Mouse (Mus musculus): Measurements from ENCODE around the gene Cct8l1. TPM values are rescaled to one million over a fixed set of nuclear protein-coding genes. Genes with fewer than 3 reads are reported as not detected.
A peak's percentile ranks its signal among the peaks of the same experiment; 100 is the strongest.

The Cct8l1 gene
- polyA plus RNA-seq, 1 experiment from 2014 or later, result not detected

- 42% methylated on average over 15 of the region's 18 CpGs for WGBS
- no peak overlapping the region for H3K9ac ChIP-seq
- no peak for ATAC-seq (ENCODE audit: insufficient number of reproducible peaks, low FRiP score, low TSS enrichment, low read depth)
- no peak overlapping the region for H3K4me3 ChIP-seq (replicated peaks)
- no peak overlapping the region for H3K27ac ChIP-seq (replicated peaks)
- H3K4me1 ChIP-seq, result peaks cover 7% of the 10 kb centered on the region; the same call in 1 of the 2 replicates
- no peaks in the 10 kb centered on the region for H3K9me3 ChIP-seq (replicated peaks)
- no peaks in the 10 kb centered on the region for H3K27me3 ChIP-seq
- no peak overlapping the region for H3K4me2 ChIP-seq (replicated peaks)
- no peaks in the 10 kb centered on the region for H3K36me3 ChIP-seq
These were observed 16.6 kb downstream of the Cct8l1 start for GRCm38 (mm10) chr5:25532256-25533147.

- Histone ChIP-seq H3K9ac (no peak overlapping the region), H3K4me1 (peaks cover 5% of the 10 kb centered on the region; the same call in 1 of the 2 replicates), H3K4me3 (replicated peaks) (no peak overlapping the region), H3K9me3 (replicated peaks) (no peaks in the 10 kb centered on the region; the same call in 1 of the 2 replicates), H3K4me2 (replicated peaks) (no peak overlapping the region), H3K27ac (replicated peaks) (no peak overlapping the region), H3K36me3 (no peaks in the 10 kb centered on the region), H3K27me3 (no peaks in the 10 kb centered on the region)
- no peak for ATAC-seq (ENCODE audit: insufficient number of reproducible peaks, low FRiP score, low TSS enrichment, low read depth)
- 80% methylated on average over 5 of the region's 5 CpGs for WGBS
These were observed 17.4 kb downstream of the Cct8l1 start for GRCm38 (mm10) chr5:25533298-25533697.

GRCm38 (mm10) chr5:25535566-25535965 is 19.7 kb downstream of the Cct8l1 start:
- H3K36me3 ChIP-seq, result no peaks in the 10 kb centered on the region
- H3K4me1 ChIP-seq, result no peaks in the 10 kb centered on the region
- H3K4me3 ChIP-seq (replicated peaks), result no peak overlapping the region
- no peak overlapping the region for H3K4me2 ChIP-seq (replicated peaks)
- WGBS, result 88% methylated on average over 2 of the region's 2 CpGs
- no peak for ATAC-seq (ENCODE audit: insufficient number of reproducible peaks, low FRiP score, low TSS enrichment, low read depth)
- no peaks in the 10 kb centered on the region; the same call in 1 of the 2 replicates for H3K9me3 ChIP-seq (replicated peaks)
- H3K27me3 ChIP-seq, result no peaks in the 10 kb centered on the region
- no peak overlapping the region for H3K27ac ChIP-seq (replicated peaks)
- no peak overlapping the region for H3K9ac ChIP-seq

DNA sequence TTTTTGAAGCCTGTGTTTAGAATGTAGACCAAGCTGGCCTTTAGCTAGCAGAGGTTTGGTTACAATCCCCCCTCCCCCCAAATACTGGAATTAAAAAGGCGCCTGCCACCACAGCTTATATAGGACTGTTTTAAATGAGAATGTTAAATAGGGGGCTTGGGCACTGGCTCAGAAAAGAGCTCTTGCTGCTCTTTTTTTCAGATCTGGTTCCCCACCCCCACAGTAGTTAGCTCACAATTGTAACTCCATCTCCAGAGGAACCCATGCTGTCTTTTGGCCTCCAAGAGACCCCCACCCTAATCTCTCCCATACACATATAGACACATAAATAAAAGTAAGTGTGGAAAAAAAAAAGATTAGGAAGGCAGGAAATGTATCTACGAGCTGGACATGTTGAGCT is 20.6 kb downstream of the Cct8l1 start:
- Histone ChIP-seq H3K4me1 (no peaks in the 10 kb centered on the region), H3K4me2 (replicated peaks) (no peak overlapping the region), H3K27me3 (no peaks in the 10 kb centered on the region), H3K9me3 (replicated peaks) (no peaks in the 10 kb centered on the region; the same call in 1 of the 2 replicates), H3K9ac (no peak overlapping the region), H3K27ac (replicated peaks) (no peak overlapping the region), H3K36me3 (no peaks in the 10 kb centered on the region), H3K4me3 (replicated peaks) (no peak overlapping the region)
- no peak for ATAC-seq (ENCODE audit: insufficient number of reproducible peaks, low FRiP score, low TSS enrichment, low read depth)
- WGBS, result 65% methylated on average over 2 of the region's 2 CpGs

GRCm38 (mm10) chr5:25536921-25537409 is 21.1 kb downstream of the Cct8l1 start:
- Histone ChIP-seq H3K4me2 (replicated peaks) (no peak overlapping the region), H3K4me3 (replicated peaks) (no peak overlapping the region), H3K27me3 (no peaks in the 10 kb centered on the region), H3K9me3 (replicated peaks) (no peaks in the 10 kb centered on the region; the same call in 1 of the 2 replicates), H3K36me3 (no peaks in the 10 kb centered on the region), H3K27ac (replicated peaks) (no peak overlapping the region), H3K9ac (no peak overlapping the region), H3K4me1 (no peaks in the 10 kb centered on the region)
- 39% methylated on average over 6 of the region's 6 CpGs for WGBS
- no peak for ATAC-seq (ENCODE audit: insufficient number of reproducible peaks, low FRiP score, low TSS enrichment, low read depth)

DNA sequence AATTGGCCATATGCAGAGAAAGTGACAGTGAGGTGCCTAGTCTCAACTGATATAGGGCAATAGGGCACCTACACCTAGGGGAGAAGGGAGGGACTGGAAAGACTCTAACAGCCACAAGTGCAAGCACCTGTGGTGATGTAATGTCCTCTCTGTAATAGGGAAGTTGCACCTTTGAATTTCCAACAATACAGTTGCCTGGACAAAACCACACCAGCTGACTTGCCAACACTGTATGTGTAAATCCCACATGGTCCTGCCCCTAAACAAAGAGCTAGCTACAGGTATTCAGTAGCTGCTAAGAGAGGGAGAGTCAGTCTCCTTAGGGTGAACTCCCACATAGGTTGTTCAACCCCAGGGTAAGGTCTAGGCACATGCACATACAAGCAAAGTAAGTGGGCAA is 24.5 kb downstream of the Cct8l1 start:
- Histone ChIP-seq H3K27me3 (no peaks in the 10 kb centered on the region), H3K9ac (no peak overlapping the region), H3K4me1 (no peaks in the 10 kb centered on the region; the same call in 1 of the 2 replicates), H3K4me2 (replicated peaks) (no peak overlapping the region), H3K27ac (replicated peaks) (no peak overlapping the region), H3K4me3 (replicated peaks) (no peak overlapping the region), H3K9me3 (replicated peaks) (no peaks in the 10 kb centered on the region; the same call in 1 of the 2 replicates), H3K36me3 (no peaks in the 10 kb centered on the region)
- ATAC-seq (ENCODE audit: insufficient number of reproducible peaks, low FRiP score, low TSS enrichment, low read depth), result no peak

DNA sequence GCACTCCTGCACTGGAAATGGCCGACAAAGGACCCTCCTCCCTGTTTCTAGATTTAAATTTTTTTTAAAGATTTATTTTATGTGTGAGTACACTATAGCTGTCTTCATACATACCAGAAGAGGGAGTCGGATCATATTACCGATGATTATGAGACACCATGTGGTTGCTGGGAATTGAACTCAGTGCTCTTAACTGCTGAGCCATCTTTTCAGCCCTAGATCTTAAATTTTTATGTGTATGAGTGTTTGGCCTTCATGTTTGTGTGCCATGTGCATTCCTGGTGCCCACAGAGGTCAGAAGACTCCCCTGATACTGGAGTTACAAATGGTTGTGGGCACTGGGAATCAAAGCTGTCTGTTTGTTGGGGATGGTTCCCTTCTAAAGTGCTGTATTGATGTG is 25.1 kb downstream of the Cct8l1 start:
- Histone ChIP-seq H3K4me2 (replicated peaks) (no peak overlapping the region), H3K4me3 (replicated peaks) (no peak overlapping the region), H3K9ac (no peak overlapping the region), H3K9me3 (replicated peaks) (no peaks in the 10 kb centered on the region; the same call in 1 of the 2 replicates), H3K27me3 (no peaks in the 10 kb centered on the region), H3K4me1 (no peaks in the 10 kb centered on the region; the same call in 1 of the 2 replicates), H3K36me3 (no peaks in the 10 kb centered on the region), H3K27ac (replicated peaks) (no peak overlapping the region)
- no peak for ATAC-seq (ENCODE audit: insufficient number of reproducible peaks, low FRiP score, low TSS enrichment, low read depth)
- WGBS, result 51% methylated on average over 3 of the region's 3 CpGs

- no peak overlapping the region for H3K4me2 ChIP-seq (replicated peaks)
- no peak for ATAC-seq (ENCODE audit: insufficient number of reproducible peaks, low FRiP score, low TSS enrichment, low read depth)
- H3K27me3 ChIP-seq, result no peaks in the 10 kb centered on the region
- no peak overlapping the region for H3K27ac ChIP-seq (replicated peaks)
- no peak overlapping the region for H3K4me3 ChIP-seq (replicated peaks)
- H3K36me3 ChIP-seq, result no peaks in the 10 kb centered on the region
- WGBS, result 21% methylated on average over 2 of the region's 2 CpGs
- H3K4me1 ChIP-seq, result no peaks in the 10 kb centered on the region; the same call in 1 of the 2 replicates
- no peak overlapping the region for H3K9ac ChIP-seq
- no peaks in the 10 kb centered on the region; the same call in 1 of the 2 replicates for H3K9me3 ChIP-seq (replicated peaks)
These were observed 25.8 kb downstream of the Cct8l1 start for GRCm38 (mm10) chr5:25541661-25542060.

GRCm38 (mm10) chr5:25544061-25544460 is 28.2 kb downstream of the Cct8l1 start:
- H3K27me3 ChIP-seq, result no peaks in the 10 kb centered on the region
- no peak overlapping the region for H3K4me2 ChIP-seq (replicated peaks)
- no peak overlapping the region for H3K4me3 ChIP-seq (replicated peaks)
- H3K9ac ChIP-seq, result no peak overlapping the region
- H3K27ac ChIP-seq (replicated peaks), result no peak overlapping the region; the same call in 1 of the 2 replicates
- H3K9me3 ChIP-seq (replicated peaks), result no peaks in the 10 kb centered on the region
- no peaks in the 10 kb centered on the region for H3K36me3 ChIP-seq
- ATAC-seq (ENCODE audit: insufficient number of reproducible peaks, low FRiP score, low TSS enrichment, low read depth), result peak; percentile 78; the same call in 1 of the 2 replicates
- WGBS, result 75% methylated on average over 3 of the region's 3 CpGs
- no peaks in the 10 kb centered on the region; the same call in 1 of the 2 replicates for H3K4me1 ChIP-seq

GRCm38 (mm10) chr5:25544566-25544965 is 28.7 kb downstream of the Cct8l1 start:
- H3K4me2 ChIP-seq (replicated peaks), result no peak overlapping the region
- WGBS, result 78% methylated on average over 5 of the region's 5 CpGs
- ATAC-seq (ENCODE audit: insufficient number of reproducible peaks, low FRiP score, low TSS enrichment, low read depth), result peak; percentile 48; the same call in 1 of the 2 replicates
- H3K27ac ChIP-seq (replicated peaks), result peak overlapping the region; percentile 48
- H3K27me3 ChIP-seq, result no peaks in the 10 kb centered on the region
- H3K9ac ChIP-seq, result no peak overlapping the region
- no peaks in the 10 kb centered on the region for H3K36me3 ChIP-seq
- no peaks in the 10 kb centered on the region; the same call in 1 of the 2 replicates for H3K4me1 ChIP-seq
- H3K9me3 ChIP-seq (replicated peaks), result no peaks in the 10 kb centered on the region
- H3K4me3 ChIP-seq (replicated peaks), result no peak overlapping the region

DNA sequence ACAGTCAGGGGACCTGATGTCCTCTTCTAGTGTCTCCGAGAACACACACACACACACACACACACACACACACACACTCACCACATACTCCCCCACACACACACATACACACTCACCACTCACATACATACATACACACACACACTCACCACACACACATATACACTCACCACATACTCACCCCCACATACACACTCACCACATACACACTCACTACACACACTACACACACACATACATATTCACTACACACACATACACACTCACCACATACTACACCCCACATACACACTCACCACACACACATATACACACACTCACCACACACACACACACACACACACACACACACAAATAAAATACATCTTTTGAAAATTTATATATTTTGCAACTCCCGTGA is 31.0 kb downstream of the Cct8l1 start:
- Histone ChIP-seq H3K9me3 (replicated peaks) (no peaks in the 10 kb centered on the region), H3K36me3 (no peaks in the 10 kb centered on the region), H3K27ac (replicated peaks) (no peak overlapping the region), H3K27me3 (no peaks in the 10 kb centered on the region), H3K9ac (no peak overlapping the region), H3K4me2 (replicated peaks) (no peak overlapping the region), H3K4me3 (replicated peaks) (no peak overlapping the region), H3K4me1 (no peaks in the 10 kb centered on the region; the same call in 1 of the 2 replicates)
- ATAC-seq (ENCODE audit: insufficient number of reproducible peaks, low FRiP score, low TSS enrichment, low read depth), result no peak
- WGBS, result 99% methylated on average over 2 of the region's 2 CpGs

Measured in embryonic facial prominence, embryonic 15.5 days (tissue).